Mouse (Mus musculus): ENCODE measurements around the gene Olfr108.

The Olfr108 gene

DNA sequence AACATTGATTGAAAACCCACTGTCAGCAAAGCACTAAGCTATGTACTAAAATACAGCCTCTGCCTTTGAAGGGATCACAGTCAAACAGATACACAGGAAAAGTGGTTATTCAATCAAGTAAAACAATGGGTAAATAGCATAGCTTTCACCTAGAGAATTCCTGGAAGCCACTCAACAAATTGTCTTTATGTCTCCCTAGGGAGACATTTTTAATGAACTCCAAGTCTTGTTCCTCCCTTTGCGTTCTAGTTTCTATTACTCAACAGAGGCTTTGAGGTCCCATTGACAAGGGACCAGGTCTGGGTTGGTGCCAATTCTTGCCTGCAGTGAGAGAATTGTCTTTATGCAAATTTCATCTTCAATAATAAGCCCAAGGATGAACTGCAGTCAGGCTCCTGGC, at the start of gene Olfr108:
TSS of gene Olfr108 (plus strand) at position 301 of the 400 bp plus-strand sequence.
- DNase-seq (ENCODE audit: low spot score in 2 of 2) = no peak

- DNase-seq (ENCODE audit: low spot score in 2 of 2) = no peak
These were observed 46.4 kb upstream of the Olfr108 start, which contains the start of gene Olfr107 for GRCm38 (mm10) chr17:37398926-37399325. Gene Olfr107, plus strand, starts transcription at chr17:37399226.

- no peak for DNase-seq (ENCODE audit: low spot score in 2 of 2)
These were observed 31.9 kb upstream of the Olfr108 start for GRCm38 (mm10) chr17:37413380-37413779.

- DNase-seq (ENCODE audit: low spot score in 2 of 2) = no peak
These were observed 13.3 kb downstream of the Olfr108 start, which contains the start of gene Olfr109 for GRCm38 (mm10) chr17:37458616-37459015. Gene Olfr109, plus strand, starts transcription at chr17:37458916.

DNA sequence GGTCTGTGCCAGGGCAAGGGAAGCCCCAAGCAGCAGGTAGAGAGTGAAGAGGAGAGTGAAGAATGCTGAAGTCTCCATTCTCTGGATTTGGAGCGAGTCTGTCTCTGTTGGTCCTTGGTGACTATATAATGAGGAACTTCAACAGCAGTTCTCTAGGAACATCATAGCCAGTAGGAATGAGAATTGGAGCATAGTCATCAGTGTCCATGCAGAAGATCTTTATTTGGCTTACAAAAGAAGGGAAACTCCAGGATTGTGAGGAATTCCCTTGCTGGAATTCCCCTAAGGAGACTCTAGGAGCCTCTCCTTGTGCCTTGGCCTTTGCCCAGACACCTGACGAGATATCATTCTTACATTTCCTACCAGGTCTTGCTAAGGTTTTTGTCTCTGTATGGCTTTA, 38.2 kb downstream of the Olfr108 start, which contains the start of gene H2-M2:
TSS of gene H2-M2 (minus strand) at position 101 of the 400 bp plus-strand sequence.
- no peak for DNase-seq (ENCODE audit: low spot score in 2 of 2)

- DNase-seq (ENCODE audit: low spot score in 2 of 2) = no peak
These were observed 46.7 kb downstream of the Olfr108 start, which contains the start of gene Olfr110 for GRCm38 (mm10) chr17:37491930-37492518. Gene Olfr110, plus strand, starts transcription at chr17:37492468.

Data from urinary bladder, postnatal 4 days (tissue).